Mouse (Mus musculus): ENCODE measurements around the gene Ssna1.

Gene Ssna1

GRCm38 (mm10) chr2:25229582-25229981, 42.7 kb downstream of the Ssna1 start:
- 84% methylated on average over 5 of the region's 5 CpGs for WGBS

- 77% methylated on average over 6 of the region's 6 CpGs for WGBS
These were observed 43.2 kb downstream of the Ssna1 start for GRCm38 (mm10) chr2:25228995-25229530.

GRCm38 (mm10) chr2:25228431-25228889, 43.8 kb downstream of the Ssna1 start:
- 1% methylated on average over 7 of the region's 7 CpGs for WGBS

GRCm38 (mm10) chr2:25227406-25227805, 44.8 kb downstream of the Ssna1 start:
- WGBS, result 81% methylated on average over 4 of the region's 4 CpGs

GRCm38 (mm10) chr2:25226864-25227263, 45.4 kb downstream of the Ssna1 start:
- 61% methylated on average over 5 of the region's 5 CpGs for WGBS

GRCm38 (mm10) chr2:25225811-25226379, 46.3 kb downstream of the Ssna1 start:
- 67% methylated on average over 8 of the region's 8 CpGs for WGBS

- WGBS, result 2% methylated on average over 41 of the region's 41 CpGs
These were observed 47.2 kb downstream of the Ssna1 start for GRCm38 (mm10) chr2:25224766-25225752.

GRCm38 (mm10) chr2:25224492-25224765, 47.8 kb downstream of the Ssna1 start, which contains the start of gene Tubb4b:
Gene Tubb4b, minus strand, starts transcription at chr2:25224702.
- under 1% methylated on average over 17 of the region's 17 CpGs for WGBS

GRCm38 (mm10) chr2:25223681-25224491, 48.4 kb downstream of the Ssna1 start:
- 2% methylated on average over 53 of the region's 53 CpGs for WGBS

GRCm38 (mm10) chr2:25221331-25221772, 50.9 kb downstream of the Ssna1 start:
- WGBS, result 77% methylated on average over 5 of the region's 5 CpGs
